Mouse (Mus musculus) testis, adult 2 months (tissue): ENCODE results near the gene Cd274. TPM values are rescaled to one million over a fixed set of nuclear protein-coding genes. Genes with fewer than 3 reads are reported as not detected.

Source experiments
- H3K27ac ChIP-seq: fragments of 200-500 bp; 2 replicates; pipeline ENCODE4 v1.5.1; 2012; ENCODE audit warnings: low read depth, low read length; ENCODE audit not compliant: control insufficient read depth, insufficient read depth
- H3K27me3 ChIP-seq: fragments of 200-500 bp; 2 replicates; pipeline ENCODE4 v1.6.1; 2012; ENCODE audit warnings: mild to moderate bottlenecking, low read length, moderate library complexity; ENCODE audit not compliant: control insufficient read depth, insufficient read depth
- H3K36me3 ChIP-seq: fragments of 200-500 bp; 2 replicates; pipeline ENCODE4 v1.6.1; 2012; ENCODE audit warnings: mild to moderate bottlenecking, low read length; ENCODE audit not compliant: control insufficient read depth, insufficient read depth
- H3K4me1 ChIP-seq: fragments of 200-500 bp; 2 replicates; pipeline ENCODE4 v1.6.1; 2012; ENCODE audit warnings: low read length; ENCODE audit not compliant: control insufficient read depth, insufficient read depth
- H3K4me3 ChIP-seq: fragments of 200-500 bp; 2 replicates; pipeline ENCODE4 v1.5.1; 2012; ENCODE audit warnings: low read depth, mild to moderate bottlenecking, low read length, moderate library complexity, mixed read lengths; ENCODE audit not compliant: control insufficient read depth
- CTCF ChIP-seq: fragments of 200-500 bp; IDR thresholded peaks from 2 replicates; pipeline ENCODE4 v1.5.1; 2012; ENCODE audit warnings: low read depth, mild to moderate bottlenecking, inconsistent platforms, low read length, moderate library complexity; ENCODE audit not compliant: control insufficient read depth, insufficient read depth, insufficient replicate concordance
- POLR2A ChIP-seq: fragments of 200-500 bp; IDR thresholded peaks from 2 replicates; pipeline ENCODE4 v1.6.1; 2012; ENCODE audit warnings: low read depth, mild to moderate bottlenecking, inconsistent platforms, low read length, moderate library complexity; ENCODE audit not compliant: control insufficient read depth
- polyA plus RNA-seq: library from polyadenylated mRNA; depleted of rRNA; stranded (reverse); fragments of >200 nt; gene quantifications from 2 replicates; pipeline ENCODE4 v1.2.3, GENCODE M21; 2012; rRNA removed

Gene Cd274
- polyA plus RNA-seq, result 0.88 and 1.3 TPM in 2 replicates

- TF ChIP-seq POLR2A (no peak), CTCF (no peak)
- H3K4me3 ChIP-seq, result peak within 1 kb of the TSS; percentile 83
- peak within 1 kb of the TSS; percentile 66 for H3K27ac ChIP-seq
- peaks cover 8% of the 10 kb centered on the region for H3K4me1 ChIP-seq
- H3K27me3 ChIP-seq, result no peaks in the 10 kb centered on the region
- H3K36me3 ChIP-seq, result no peaks in the 10 kb centered on the region
These were observed at the start of gene Cd274, which contains the start of gene Plgrkt for GRCm38 (mm10) chr19:29366969-29367622. Gene Cd274 (plus strand): TSS chr19:29367455. Gene Plgrkt (minus strand): TSS chr19:29367390.

GRCm38 (mm10) chr19:29323416-29324049 is 43.7 kb upstream of the Cd274 start:
- no peak for TF ChIP-seq POLR2A
- TF ChIP-seq CTCF, result no peak
- Histone ChIP-seq H3K4me3 (peak overlapping the region; percentile 6; the same call in 1 of the 2 replicates), H3K4me1 (peaks cover 6% of the 10 kb centered on the region), H3K27ac (no peak overlapping the region), H3K36me3 (no peaks in the 10 kb centered on the region; the same call in 1 of the 2 replicates), H3K27me3 (no peaks in the 10 kb centered on the region)

GRCm38 (mm10) chr19:29325053-29325851 is 42.0 kb upstream of the Cd274 start, which contains the start of gene Insl6:
Gene Insl6 (minus strand): TSS chr19:29325356.
- no peaks in the 10 kb centered on the region for H3K27me3 ChIP-seq
- no peaks in the 10 kb centered on the region; the same call in 1 of the 2 replicates for H3K36me3 ChIP-seq
- TF ChIP-seq CTCF (no peak), POLR2A (peak; percentile 63)
- peaks cover 6% of the 10 kb centered on the region for H3K4me1 ChIP-seq
- peak within 1 kb of the TSS; percentile 80 for H3K4me3 ChIP-seq
- peak within 1 kb of the TSS; percentile 59 for H3K27ac ChIP-seq

GRCm38 (mm10) chr19:29325852-29326180 is 41.4 kb upstream of the Cd274 start:
- TF ChIP-seq CTCF (no peak), POLR2A (no peak)
- Histone ChIP-seq H3K27ac (no peak overlapping the region), H3K4me3 (no peak overlapping the region)

GRCm38 (mm10) chr19:29326396-29326795 is 40.9 kb upstream of the Cd274 start:
- Histone ChIP-seq H3K36me3 (no peaks in the 10 kb centered on the region; the same call in 1 of the 2 replicates), H3K4me3 (no peak overlapping the region), H3K27me3 (no peaks in the 10 kb centered on the region), H3K27ac (no peak overlapping the region), H3K4me1 (peaks cover 6% of the 10 kb centered on the region)
- TF ChIP-seq CTCF (no peak), POLR2A (no peak)

More at GRCm38 (mm10) chr19:29325852-29326180, 41.4 kb upstream of the Cd274 start:
- no peaks in the 10 kb centered on the region; the same call in 1 of the 2 replicates for H3K36me3 ChIP-seq
- no peaks in the 10 kb centered on the region for H3K27me3 ChIP-seq
- peaks cover 6% of the 10 kb centered on the region for H3K4me1 ChIP-seq

- Histone ChIP-seq H3K27me3 (no peaks in the 10 kb centered on the region), H3K27ac (no peak overlapping the region)
- TF ChIP-seq CTCF, result no peak
- no peak for TF ChIP-seq POLR2A
These were observed 40.3 kb upstream of the Cd274 start for GRCm38 (mm10) chr19:29326822-29327552.

More at GRCm38 (mm10) chr19:29326822-29327552, 40.3 kb upstream of the Cd274 start:
- H3K4me3 ChIP-seq, result no peak overlapping the region
- H3K36me3 ChIP-seq, result no peaks in the 10 kb centered on the region; the same call in 1 of the 2 replicates
- H3K4me1 ChIP-seq, result peaks cover 6% of the 10 kb centered on the region
